Mouse (Mus musculus) neural tube, embryonic 11.5 days (tissue): Measurements from ENCODE around the gene Purb. TPM values are rescaled to one million over a fixed set of nuclear protein-coding genes. Genes with fewer than 3 reads are reported as not detected.
"Not testable (repeated sequence)": the region's sequence is repeated elsewhere in the genome, so short reads cannot be mapped to it uniquely, and the experiment has no call there.

Experiments
- ATAC-seq: fragments of 200-750 bp; cut with Nextera tagmentation; 2 replicates; pipeline ENCODE4 v1.8.0; 2017; ENCODE audit warnings: moderate number of reproducible peaks, mild to moderate bottlenecking, moderate TSS enrichment, moderate library complexity; ENCODE audit not compliant: insufficient read depth, low FRiP score, low TSS enrichment
- DNase-seq: peaks from one replicate; pipeline ENCODE4 v3.0.0-alpha.2; 2015; ENCODE audit warnings: low spot score
- H3K27ac ChIP-seq: fragments of 300-500 bp; sonication (generic); 2 replicates; pipeline ENCODE4 v1.5.1; 2014; ENCODE audit warnings: low read depth, mild to moderate bottlenecking, low read length
- H3K27me3 ChIP-seq: fragments of 300-500 bp; sonication (generic); 2 replicates; pipeline ENCODE4 v1.6.1; 2014; ENCODE audit warnings: mild to moderate bottlenecking, low read length, mixed read lengths; ENCODE audit not compliant: control insufficient read depth, insufficient read depth
- H3K36me3 ChIP-seq: fragments of 300-500 bp; sonication (generic); 2 replicates; pipeline ENCODE4 v1.6.1; 2014; ENCODE audit warnings: mild to moderate bottlenecking, low read length, moderate library complexity, mixed read lengths; ENCODE audit not compliant: control insufficient read depth, insufficient read depth
- H3K4me1 ChIP-seq: fragments of 300-500 bp; sonication (generic); 2 replicates; pipeline ENCODE4 v1.6.1; 2014; ENCODE audit warnings: low read length, mixed read lengths; ENCODE audit not compliant: control insufficient read depth, insufficient read depth
- H3K4me2 ChIP-seq: fragments of 300-500 bp; sonication (generic); 2 replicates; pipeline ENCODE4 v1.6.1; 2014; ENCODE audit warnings: low read depth, mild to moderate bottlenecking, moderate library complexity
- H3K4me3 ChIP-seq: fragments of 300-500 bp; sonication (generic); 2 replicates; pipeline ENCODE4 v1.5.1; 2014; ENCODE audit warnings: low read depth, low read length
- H3K9ac ChIP-seq: fragments of 300-500 bp; sonication (generic); 2 replicates; pipeline ENCODE4 v1.6.1; 2014; ENCODE audit warnings: mild to moderate bottlenecking, low read length
- H3K9me3 ChIP-seq: fragments of 300-500 bp; sonication (generic); 2 replicates; pipeline ENCODE4 v1.6.1; 2016; ENCODE audit warnings: low read length; ENCODE audit not compliant: control insufficient read depth
- WGBS: fragments of 180-500 bp; shearing (Covaris S2); extraction: QIAGEN DNeasy Blood & Tissue Kit; methylation state at CpG from one replicate; pipeline ENCODE4 v1.1.7; 2014; 5-methylcytosine and 5-hydroxymethylcytosine counted together
- microRNA-seq: library from miRNA; unstranded; fragments of <30 nt; microRNA quantifications from one replicate; pipeline ENCODE4, GENCODE M21; 2016
- polyA plus RNA-seq: library from polyadenylated mRNA; unstranded; fragments of >200 nt; fragmentation: Nextera tagmentation; extraction: Ambion mirVana; gene quantifications from 2 replicates; pipeline ENCODE4 v1.2.1, GENCODE M21; 2014

Purb gene
- polyA plus RNA-seq, 1 experiment from 2014 or later = 12.9 TPM

- H3K9ac ChIP-seq, H3K27ac ChIP-seq, DNase-seq, H3K4me3 ChIP-seq, H3K9me3 ChIP-seq, H3K4me2 ChIP-seq, ATAC-seq, H3K27me3 ChIP-seq: not testable (repeated sequence)
- H3K36me3 ChIP-seq = peaks cover 13% of the 10 kb centered on the region
- peaks cover 17% of the 10 kb centered on the region for H3K4me1 ChIP-seq
- WGBS = 68% methylated on average over 4 of the region's 4 CpGs
Observed at GRCm38 (mm10) chr11:6419156-6419555, 56.6 kb downstream of the Purb start.

DNA sequence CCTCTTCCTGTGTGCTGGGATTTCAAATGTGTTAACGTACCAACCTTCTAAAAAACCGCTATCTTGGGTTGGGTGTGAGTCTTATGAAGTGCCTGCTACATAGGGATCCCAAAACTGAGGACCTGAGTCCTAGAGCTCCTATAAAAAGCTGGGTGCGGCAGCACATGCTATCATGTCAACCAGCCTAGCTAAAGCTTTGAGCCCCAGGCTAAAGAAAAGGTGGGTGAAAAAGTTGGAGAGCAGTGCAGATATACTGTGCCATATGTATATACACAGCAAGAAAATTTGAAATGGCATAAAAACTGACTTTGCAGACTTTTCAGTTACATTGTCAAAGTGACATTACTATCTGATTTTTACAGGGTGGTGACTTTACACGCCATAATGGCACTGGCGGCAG lies 57.0 kb downstream of the Purb start:
- DNase-seq (no peak), ATAC-seq (no peak)
- H3K4me2 ChIP-seq = no peak overlapping the region
- H3K4me3 ChIP-seq = no peak overlapping the region
- H3K27ac ChIP-seq = no peak overlapping the region
- H3K36me3 ChIP-seq = peaks cover 11% of the 10 kb centered on the region
- peaks cover 17% of the 10 kb centered on the region for H3K4me1 ChIP-seq
- no peak overlapping the region for H3K9ac ChIP-seq
- no peaks in the 10 kb centered on the region for H3K27me3 ChIP-seq
- WGBS = 90% methylated on average over 5 of the region's 5 CpGs
- no peaks in the 10 kb centered on the region for H3K9me3 ChIP-seq

Small RNA genes within 50 kb of the gene (microRNA-seq; reads per million reads assigned to microRNA genes)
- not detected for gene Gm22123

Other genes starting within 250 kb of the Purb start
- gene Npc1l1, start 245.8 kb downstream of the Purb start, polyA plus RNA-seq = not detected in 2 replicates
- 105 and 107 TPM in 2 replicates for gene Ddx56, start 208.1 kb downstream of the Purb start, polyA plus RNA-seq
- gene Tmed4, start 201.0 kb downstream of the Purb start, polyA plus RNA-seq = 145 and 154 TPM in 2 replicates
- gene Ogdh, start 184.3 kb downstream of the Purb start, polyA plus RNA-seq = 93.0 and 104 TPM in 2 replicates
- gene Zmiz2, start 86.8 kb downstream of the Purb start, polyA plus RNA-seq = 23.4 and 25.4 TPM in 2 replicates
- gene Ppia, start 60.5 kb downstream of the Purb start, polyA plus RNA-seq = 4,780 and 5,005 TPM in 2 replicates
- 762 and 797 TPM in 2 replicates for gene H2afv, start 31.5 kb downstream of the Purb start, polyA plus RNA-seq
- gene Myo1g, start 45.0 kb upstream of the Purb start, polyA plus RNA-seq = 0.81 and 0.85 TPM in 2 replicates
- 95.8 and 103 TPM in 2 replicates for gene Ccm2, start 71.0 kb upstream of the Purb start, polyA plus RNA-seq
- 46.5 and 50.1 TPM in 2 replicates for gene Nacad, start 130.1 kb upstream of the Purb start, polyA plus RNA-seq
- gene Tbrg4, start 150.2 kb upstream of the Purb start, polyA plus RNA-seq = 41.0 and 43.4 TPM in 2 replicates
- gene Wap, start 162.7 kb upstream of the Purb start, polyA plus RNA-seq = not detected in 2 replicates
- 9.3 and 11.8 TPM in 2 replicates for gene Ramp3, start 182.6 kb upstream of the Purb start, polyA plus RNA-seq